Mouse (Mus musculus) midbrain, embryonic 11.5 days (tissue): ENCODE measurements around the gene Dqx1. TPM values are rescaled to one million over a fixed set of nuclear protein-coding genes. Genes with fewer than 3 reads are reported as not detected.
A peak's percentile ranks its signal among the peaks of the same experiment; 100 is the strongest.

Source experiments
- ATAC-seq: fragments of 200-750 bp; cut with Nextera tagmentation; 2 replicates; pipeline ENCODE4 v1.8.0; 2017; ENCODE audit warnings: moderate TSS enrichment, moderate library complexity; ENCODE audit not compliant: low FRiP score
- DNase-seq: peaks from one replicate; pipeline ENCODE4 v3.0.0; 2015; ENCODE audit warnings: low spot score; ENCODE audit errors: missing footprints
- H3K27ac ChIP-seq: fragments of 300-500 bp; sonication (generic); 2 replicates; pipeline ENCODE4 v1.5.1; 2014; ENCODE audit warnings: low read depth, low read length
- H3K27me3 ChIP-seq: fragments of 300-500 bp; sonication (generic); 2 replicates; pipeline ENCODE4 v1.6.1; 2014; ENCODE audit warnings: mild to moderate bottlenecking, low read length, moderate library complexity, mixed read lengths; ENCODE audit not compliant: control insufficient read depth, insufficient read depth
- H3K36me3 ChIP-seq: fragments of 300-500 bp; sonication (generic); 2 replicates; pipeline ENCODE4 v1.6.1; 2014; ENCODE audit warnings: mild to moderate bottlenecking, low read length, moderate library complexity, mixed read lengths; ENCODE audit not compliant: control insufficient read depth, insufficient read depth
- H3K4me1 ChIP-seq: fragments of 300-500 bp; sonication (generic); 2 replicates; pipeline ENCODE4 v1.6.1; 2014; ENCODE audit warnings: low read length; ENCODE audit not compliant: control insufficient read depth, insufficient read depth
- H3K4me2 ChIP-seq: fragments of 300-500 bp; sonication (generic); 2 replicates; pipeline ENCODE4 v1.6.1; 2014; ENCODE audit warnings: mild to moderate bottlenecking, moderate library complexity
- H3K4me3 ChIP-seq: fragments of 300-500 bp; sonication (generic); 2 replicates; pipeline ENCODE4 v1.5.1; 2014; ENCODE audit warnings: low read depth, low read length
- H3K9ac ChIP-seq: fragments of 300-500 bp; sonication (generic); 2 replicates; pipeline ENCODE4 v1.6.1; 2014; ENCODE audit warnings: low read length
- H3K9me3 ChIP-seq: fragments of 300-500 bp; sonication (generic); 2 replicates; pipeline ENCODE4 v1.6.1; 2016; ENCODE audit warnings: low read length; ENCODE audit not compliant: control insufficient read depth
- WGBS: fragments of 180-500 bp; shearing (Covaris S2); extraction: QIAGEN DNeasy Blood & Tissue Kit; methylation state at CpG from one replicate; pipeline ENCODE4 v1.1.7; 2014; 5-methylcytosine and 5-hydroxymethylcytosine counted together
- polyA plus RNA-seq: library from polyadenylated mRNA; unstranded; fragments of >200 nt; fragmentation: Nextera tagmentation; extraction: Ambion mirVana; gene quantifications from 2 replicates; pipeline ENCODE4 v1.2.1, GENCODE M21; 2014

The Dqx1 gene
- polyA plus RNA-seq, 1 experiment from 2014 or later, result 0.68 TPM

- H3K36me3 ChIP-seq, result no peaks in the 10 kb centered on the region
- no peaks in the 10 kb centered on the region for H3K9me3 ChIP-seq
- WGBS, result 0% methylated on average over 20 of the region's 24 CpGs
- H3K27ac ChIP-seq, result no peak overlapping the region
- H3K4me1 ChIP-seq, result peaks cover 15% of the 10 kb centered on the region
- DNase-seq (no peak), ATAC-seq (peak; percentile 41)
- H3K9ac ChIP-seq, result no peak overlapping the region
- H3K4me2 ChIP-seq, result no peak overlapping the region
- H3K4me3 ChIP-seq, result no peak overlapping the region
- peaks cover 91% of the 10 kb centered on the region for H3K27me3 ChIP-seq
Measured at GRCm38 (mm10) chr6:83071220-83071619, 13.6 kb downstream of the Dqx1 start.

- no peaks in the 10 kb centered on the region for H3K36me3 ChIP-seq
- H3K4me3 ChIP-seq, result no peak overlapping the region
- H3K27me3 ChIP-seq, result peaks cover 63% of the 10 kb centered on the region
- ATAC-seq, result no peak
- no peak for DNase-seq
- H3K9me3 ChIP-seq, result no peaks in the 10 kb centered on the region
- no peak overlapping the region for H3K27ac ChIP-seq
- H3K4me1 ChIP-seq, result peaks cover 23% of the 10 kb centered on the region
- H3K4me2 ChIP-seq, result no peak overlapping the region
- WGBS, result 15% methylated on average over 2 of the region's 2 CpGs
- no peak overlapping the region for H3K9ac ChIP-seq
Measured at GRCm38 (mm10) chr6:83074979-83075378, 17.3 kb downstream of the Dqx1 start.

GRCm38 (mm10) chr6:83077630-83078323, 20.1 kb downstream of the Dqx1 start, which contains the start of gene Pcgf1:
Gene Pcgf1, plus strand, starts transcription at chr6:83077869.
- no peak for DNase-seq
- H3K9me3 ChIP-seq, result no peaks in the 10 kb centered on the region
- H3K4me3 ChIP-seq, result peak within 1 kb of the TSS; percentile 76
- peaks cover 38% of the 10 kb centered on the region for H3K27me3 ChIP-seq
- H3K27ac ChIP-seq, result peak within 1 kb of the TSS; percentile 61; the same call in 1 of the 2 replicates
- ATAC-seq, result peak; percentile 82
- WGBS, result under 1% methylated on average over 54 of the region's 54 CpGs
- peaks cover 11% of the 10 kb centered on the region for H3K4me1 ChIP-seq
- peaks cover 5% of the 10 kb centered on the region; the same call in 1 of the 2 replicates for H3K36me3 ChIP-seq
- H3K9ac ChIP-seq, result peak within 1 kb of the TSS; percentile 80
- H3K4me2 ChIP-seq, result peak within 1 kb of the TSS; percentile 80

- Histone ChIP-seq H3K9me3 (no peaks in the 10 kb centered on the region), H3K4me2 (peak overlapping the region; percentile 80), H3K4me1 (peaks cover 11% of the 10 kb centered on the region), H3K9ac (peak overlapping the region; percentile 80), H3K4me3 (peak overlapping the region; percentile 76), H3K36me3 (peaks cover 5% of the 10 kb centered on the region; the same call in 1 of the 2 replicates), H3K27me3 (peaks cover 39% of the 10 kb centered on the region), H3K27ac (peak overlapping the region; percentile 61; the same call in 1 of the 2 replicates)
- ATAC-seq (peak; percentile 94), DNase-seq (peak; percentile 100)
- under 1% methylated on average over 46 of the region's 46 CpGs for WGBS
Measured at GRCm38 (mm10) chr6:83078324-83078858, 20.7 kb downstream of the Dqx1 start.

- peaks cover 5% of the 10 kb centered on the region; the same call in 1 of the 2 replicates for H3K36me3 ChIP-seq
- no peak overlapping the region for H3K27ac ChIP-seq
- H3K4me3 ChIP-seq, result no peak overlapping the region
- no peak overlapping the region for H3K4me2 ChIP-seq
- peaks cover 42% of the 10 kb centered on the region for H3K27me3 ChIP-seq
- H3K9me3 ChIP-seq, result no peaks in the 10 kb centered on the region
- no peak for ATAC-seq
- peaks cover 11% of the 10 kb centered on the region for H3K4me1 ChIP-seq
- no peak overlapping the region for H3K9ac ChIP-seq
- 91% methylated on average over 5 of the region's 5 CpGs for WGBS
- DNase-seq, result no peak
Measured at GRCm38 (mm10) chr6:83080210-83080609, 22.6 kb downstream of the Dqx1 start.

GRCm38 (mm10) chr6:83083497-83083896, 25.9 kb downstream of the Dqx1 start:
- Histone ChIP-seq H3K4me2 (no peak overlapping the region), H3K27me3 (peaks cover 59% of the 10 kb centered on the region), H3K27ac (no peak overlapping the region), H3K4me3 (no peak overlapping the region), H3K4me1 (peaks cover 10% of the 10 kb centered on the region; the same call in 1 of the 2 replicates), H3K9me3 (no peaks in the 10 kb centered on the region), H3K36me3 (peaks cover 5% of the 10 kb centered on the region; the same call in 1 of the 2 replicates), H3K9ac (no peak overlapping the region)
- no peak for DNase-seq
- ATAC-seq, result no peak
- WGBS, result 4% methylated on average over 5 of the region's 5 CpGs

- Histone ChIP-seq H3K4me3 (no peak overlapping the region), H3K4me2 (no peak overlapping the region), H3K27ac (no peak overlapping the region), H3K4me1 (peaks cover 4% of the 10 kb centered on the region; the same call in 1 of the 2 replicates), H3K36me3 (peaks cover 5% of the 10 kb centered on the region; the same call in 1 of the 2 replicates), H3K9me3 (no peaks in the 10 kb centered on the region), H3K9ac (no peak overlapping the region), H3K27me3 (peaks cover 66% of the 10 kb centered on the region)
- no peak for DNase-seq
- no peak for ATAC-seq
- WGBS, result 5% methylated on average over 6 of the region's 6 CpGs
Measured at GRCm38 (mm10) chr6:83084477-83084876, 26.8 kb downstream of the Dqx1 start.

GRCm38 (mm10) chr6:83086121-83087035, 28.7 kb downstream of the Dqx1 start, which contains the start of gene Lbx2:
Gene Lbx2, plus strand, starts transcription at chr6:83086367.
- Histone ChIP-seq H3K27me3 (peaks cover 69% of the 10 kb centered on the region), H3K4me3 (no peak within 1 kb of the TSS), H3K27ac (no peak within 1 kb of the TSS), H3K9ac (no peak within 1 kb of the TSS), H3K9me3 (no peaks in the 10 kb centered on the region), H3K4me1 (0 out of 2 replicates have a peak, but pooled peaks cover 3% of the 10 kb centered on the region), H3K4me2 (peak within 1 kb of the TSS; percentile 20; the same call in 1 of the 2 replicates), H3K36me3 (peaks cover 5% of the 10 kb centered on the region; the same call in 1 of the 2 replicates)
- ATAC-seq (no peak), DNase-seq (peak; percentile 92)
- 3% methylated on average over 42 of the region's 42 CpGs for WGBS
